Mouse (Mus musculus) myocyte (in vitro differentiated cells): ENCODE data around the gene Susd1.

Experiments
- E2F4 ChIP-seq: IDR thresholded peaks from one replicate; pipeline ENCODE4 v1.6.1; 2011; ENCODE audit warnings: mild to moderate bottlenecking, control low read depth, moderate library complexity; ENCODE audit not compliant: insufficient read depth
- MAX ChIP-seq: IDR thresholded peaks from one replicate; pipeline ENCODE4 v1.6.1; 2011; ENCODE audit warnings: low read depth, mild to moderate bottlenecking, control low read depth
- POLR2A ChIP-seq: IDR thresholded peaks from one replicate; pipeline ENCODE4 v1.6.1; 2011; ENCODE audit warnings: low read depth, mild to moderate bottlenecking, control low read depth, moderate library complexity; ENCODE audit not compliant: insufficient read length
- POLR2AphosphoS2 ChIP-seq: IDR thresholded peaks from one replicate; pipeline ENCODE4 v1.6.1; 2011; ENCODE audit warnings: low read depth, control low read depth; ENCODE audit not compliant: insufficient read length
- REST ChIP-seq: IDR thresholded peaks from one replicate; pipeline ENCODE4 v1.6.1; 2011; ENCODE audit warnings: mild to moderate bottlenecking, control low read depth, moderate library complexity; ENCODE audit not compliant: insufficient read depth, insufficient read length
- TCF12 ChIP-seq: IDR thresholded peaks from one replicate; pipeline ENCODE4 v1.6.1; 2011; ENCODE audit warnings: mild to moderate bottlenecking, control low read depth; ENCODE audit not compliant: poor library complexity, insufficient read depth, severe bottlenecking
- USF1 ChIP-seq: IDR thresholded peaks from one replicate; pipeline ENCODE4 v1.6.1; 2011; ENCODE audit warnings: low read depth, mild to moderate bottlenecking, control low read depth, moderate library complexity

- TF ChIP-seq USF1 (no peak), POLR2A (no peak), REST (no peak), MAX (no peak), TCF12 (no peak), POLR2AphosphoS2 (no peak), E2F4 (no peak)
Measured at GRCm38 (mm10) chr4:59439960-59440359, 1.5 kb upstream of the Susd1 start.
